Mouse (Mus musculus): ENCODE data around the gene Zfp324. TPM values are rescaled to one million over a fixed set of nuclear protein-coding genes. Genes with fewer than 3 reads are reported as not detected.

Zfp324 gene
- polyA plus RNA-seq, 1 experiment: 4.6 TPM

- no peaks in the 10 kb centered on the region for H3K79me3 ChIP-seq (ENCODE audit: low read depth)
- no peaks in the 10 kb centered on the region for H3K36me3 ChIP-seq (ENCODE audit: control insufficient read depth, insufficient read depth)
- no peak overlapping the region for H3ac ChIP-seq (ENCODE audit: control insufficient read depth, insufficient read length, low read depth)
- H3K4me3 ChIP-seq (ENCODE audit: insufficient read depth, poor library complexity, severe bottlenecking): no peak overlapping the region
- no peaks in the 10 kb centered on the region for H3K27me3 ChIP-seq (ENCODE audit: control insufficient read depth, insufficient read depth, insufficient read length)
- TF ChIP-seq MAX (IDR thresholded peaks at IDR 0.05) (no peak), CTCF (IDR thresholded peaks at IDR 0.05; ENCODE audit: control insufficient read depth, insufficient read depth, insufficient read length) (no peak)
- H3K79me2 ChIP-seq (ENCODE audit: control insufficient read depth, insufficient read depth): no peaks in the 10 kb centered on the region
Measured at GRCm38 (mm10) chr7:12943488-12943887, 22.1 kb upstream of the Zfp324 start.

- no peak for TF ChIP-seq USF1 (IDR thresholded peaks at IDR 0.05; ENCODE audit: low read depth)
- no peak for TF ChIP-seq FOSL1 (IDR thresholded peaks at IDR 0.05; ENCODE audit: insufficient read depth, low read length, poor library complexity, severe bottlenecking)
- no peak for TF ChIP-seq CTCF (IDR thresholded peaks at IDR 0.05; ENCODE audit: control insufficient read depth, insufficient read depth, insufficient read length)
- TF ChIP-seq MAX (IDR thresholded peaks at IDR 0.05): no peak
- TF ChIP-seq CEBPB (IDR thresholded peaks at IDR 0.05; ENCODE audit: low read depth): no peak
- TF ChIP-seq MYOG (IDR thresholded peaks at IDR 0.05; ENCODE audit: control insufficient read depth, extremely low read depth, insufficient read length): no peak
- H3K4me3 ChIP-seq (ENCODE audit: insufficient read depth, poor library complexity, severe bottlenecking): peak overlapping the region; percentile 28
- H3K27me3 ChIP-seq (ENCODE audit: control insufficient read depth, insufficient read depth, insufficient read length): no peaks in the 10 kb centered on the region
- H3ac ChIP-seq (ENCODE audit: control insufficient read depth, insufficient read length, low read depth): peak overlapping the region; percentile 49
- H3K36me3 ChIP-seq (ENCODE audit: control insufficient read depth, insufficient read depth): no peaks in the 10 kb centered on the region
- H3K79me2 ChIP-seq (ENCODE audit: control insufficient read depth, insufficient read depth): no peaks in the 10 kb centered on the region
- H3K79me3 ChIP-seq (ENCODE audit: low read depth): no peaks in the 10 kb centered on the region
Measured at GRCm38 (mm10) chr7:12949032-12949871, 16.4 kb upstream of the Zfp324 start.

GRCm38 (mm10) chr7:12949872-12950229 lies 15.8 kb upstream of the Zfp324 start:
- Histone ChIP-seq H3K4me3 (ENCODE audit: insufficient read depth, poor library complexity, severe bottlenecking) (peak overlapping the region; percentile 28), H3K36me3 (ENCODE audit: control insufficient read depth, insufficient read depth) (no peaks in the 10 kb centered on the region), H3ac (ENCODE audit: control insufficient read depth, insufficient read length, low read depth) (peak overlapping the region; percentile 45), H3K79me3 (ENCODE audit: low read depth) (no peaks in the 10 kb centered on the region), H3K79me2 (ENCODE audit: control insufficient read depth, insufficient read depth) (no peaks in the 10 kb centered on the region), H3K27me3 (ENCODE audit: control insufficient read depth, insufficient read depth, insufficient read length) (no peaks in the 10 kb centered on the region)
- TF ChIP-seq FOSL1 (IDR thresholded peaks at IDR 0.05; ENCODE audit: insufficient read depth, low read length, poor library complexity, severe bottlenecking) (no peak), CEBPB (IDR thresholded peaks at IDR 0.05; ENCODE audit: low read depth) (no peak), MYOD1 (IDR thresholded peaks at IDR 0.05; ENCODE audit: control insufficient read depth, insufficient read length, low read depth) (no peak), USF1 (IDR thresholded peaks at IDR 0.05; ENCODE audit: low read depth) (no peak), CTCF (IDR thresholded peaks at IDR 0.05; ENCODE audit: control insufficient read depth, insufficient read depth, insufficient read length) (no peak), MYOG (IDR thresholded peaks at IDR 0.05; ENCODE audit: control insufficient read depth, extremely low read depth, insufficient read length) (no peak)

- Histone ChIP-seq H3K79me3 (ENCODE audit: low read depth) (no peaks in the 10 kb centered on the region), H3K27me3 (ENCODE audit: control insufficient read depth, insufficient read depth, insufficient read length) (no peaks in the 10 kb centered on the region), H3K4me3 (ENCODE audit: insufficient read depth, poor library complexity, severe bottlenecking) (no peak overlapping the region), H3K36me3 (ENCODE audit: control insufficient read depth, insufficient read depth) (no peaks in the 10 kb centered on the region), H3ac (ENCODE audit: control insufficient read depth, insufficient read length, low read depth) (no peak overlapping the region), H3K79me2 (ENCODE audit: control insufficient read depth, insufficient read depth) (no peaks in the 10 kb centered on the region)
- TF ChIP-seq MYOG (IDR thresholded peaks at IDR 0.05; ENCODE audit: control insufficient read depth, extremely low read depth, insufficient read length) (no peak), MAX (IDR thresholded peaks at IDR 0.05) (no peak), FOSL1 (IDR thresholded peaks at IDR 0.05; ENCODE audit: insufficient read depth, low read length, poor library complexity, severe bottlenecking) (no peak), USF1 (IDR thresholded peaks at IDR 0.05; ENCODE audit: low read depth) (no peak), CTCF (IDR thresholded peaks at IDR 0.05; ENCODE audit: control insufficient read depth, insufficient read depth, insufficient read length) (no peak), MYOD1 (IDR thresholded peaks at IDR 0.05; ENCODE audit: control insufficient read depth, insufficient read length, low read depth) (no peak), CEBPB (IDR thresholded peaks at IDR 0.05; ENCODE audit: low read depth) (no peak)
Measured at GRCm38 (mm10) chr7:12954896-12955295, 10.7 kb upstream of the Zfp324 start.

GRCm38 (mm10) chr7:12957511-12957910 lies 8.1 kb upstream of the Zfp324 start:
- Histone ChIP-seq H3ac (ENCODE audit: control insufficient read depth, insufficient read length, low read depth) (no peak overlapping the region), H3K4me3 (ENCODE audit: insufficient read depth, poor library complexity, severe bottlenecking) (no peak overlapping the region), H3K27me3 (ENCODE audit: control insufficient read depth, insufficient read depth, insufficient read length) (no peaks in the 10 kb centered on the region), H3K36me3 (ENCODE audit: control insufficient read depth, insufficient read depth) (no peaks in the 10 kb centered on the region), H3K79me2 (ENCODE audit: control insufficient read depth, insufficient read depth) (no peaks in the 10 kb centered on the region), H3K79me3 (ENCODE audit: low read depth) (no peaks in the 10 kb centered on the region)
- TF ChIP-seq FOSL1 (IDR thresholded peaks at IDR 0.05; ENCODE audit: insufficient read depth, low read length, poor library complexity, severe bottlenecking) (no peak), MAX (IDR thresholded peaks at IDR 0.05) (no peak), CEBPB (IDR thresholded peaks at IDR 0.05; ENCODE audit: low read depth) (no peak), MYOG (IDR thresholded peaks at IDR 0.05; ENCODE audit: control insufficient read depth, extremely low read depth, insufficient read length) (no peak), CTCF (IDR thresholded peaks at IDR 0.05; ENCODE audit: control insufficient read depth, insufficient read depth, insufficient read length) (no peak), MYOD1 (IDR thresholded peaks at IDR 0.05; ENCODE audit: control insufficient read depth, insufficient read length, low read depth) (no peak)

GRCm38 (mm10) chr7:12958948-12959347 lies 6.7 kb upstream of the Zfp324 start:
- no peaks in the 10 kb centered on the region for H3K27me3 ChIP-seq (ENCODE audit: control insufficient read depth, insufficient read depth, insufficient read length)
- TF ChIP-seq CEBPB (IDR thresholded peaks at IDR 0.05; ENCODE audit: low read depth) (no peak), USF1 (IDR thresholded peaks at IDR 0.05; ENCODE audit: low read depth) (no peak), CTCF (IDR thresholded peaks at IDR 0.05; ENCODE audit: control insufficient read depth, insufficient read depth, insufficient read length) (no peak), MAX (IDR thresholded peaks at IDR 0.05) (no peak), MYOD1 (IDR thresholded peaks at IDR 0.05; ENCODE audit: control insufficient read depth, insufficient read length, low read depth) (no peak), FOSL1 (IDR thresholded peaks at IDR 0.05; ENCODE audit: insufficient read depth, low read length, poor library complexity, severe bottlenecking) (no peak), MYOG (IDR thresholded peaks at IDR 0.05; ENCODE audit: control insufficient read depth, extremely low read depth, insufficient read length) (no peak)
- no peaks in the 10 kb centered on the region for H3K36me3 ChIP-seq (ENCODE audit: control insufficient read depth, insufficient read depth)
- H3K79me3 ChIP-seq (ENCODE audit: low read depth): no peaks in the 10 kb centered on the region
- H3K4me3 ChIP-seq (ENCODE audit: insufficient read depth, poor library complexity, severe bottlenecking): no peak overlapping the region
- no peaks in the 10 kb centered on the region for H3K79me2 ChIP-seq (ENCODE audit: control insufficient read depth, insufficient read depth)
- no peak overlapping the region for H3ac ChIP-seq (ENCODE audit: control insufficient read depth, insufficient read length, low read depth)
